Mouse (Mus musculus): ENCODE data around the gene Stx3. TPM values are rescaled to one million over a fixed set of nuclear protein-coding genes. Genes with fewer than 3 reads are reported as not detected.

The Stx3 gene
- total RNA-seq (2023), result 10 to 100 TPM; 17.4 to 18.8 TPM

DNA sequence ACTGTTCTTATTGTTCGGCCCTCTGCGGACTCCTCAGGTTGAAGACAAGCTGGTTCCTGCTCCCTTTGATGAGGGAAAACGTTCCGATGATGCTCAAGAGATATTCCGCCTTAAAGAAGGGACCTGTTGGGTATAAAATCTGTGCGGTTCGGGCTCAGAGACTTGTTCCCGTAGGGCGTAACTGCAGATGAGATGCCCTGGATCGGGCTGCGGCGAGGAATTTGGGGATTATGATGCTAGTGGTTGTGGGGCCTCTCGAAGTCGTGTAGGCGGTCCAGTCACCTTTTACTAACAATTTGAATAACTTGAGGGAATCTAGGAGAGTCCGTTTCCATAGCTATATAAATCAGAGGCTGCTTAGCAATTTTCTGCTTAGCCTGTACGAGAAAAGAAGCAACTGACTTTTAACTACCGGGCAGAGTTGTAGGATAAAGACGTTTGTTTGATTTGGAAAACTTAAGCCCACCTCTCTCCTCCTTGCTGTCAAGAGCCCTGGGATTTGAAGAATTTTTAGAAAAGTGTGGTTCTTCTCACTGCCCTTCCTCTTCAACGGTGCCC, at the start of gene Stx3:
TSS of gene Stx3 (minus strand) at position 261 of the 558 bp plus-strand sequence.

DNA sequence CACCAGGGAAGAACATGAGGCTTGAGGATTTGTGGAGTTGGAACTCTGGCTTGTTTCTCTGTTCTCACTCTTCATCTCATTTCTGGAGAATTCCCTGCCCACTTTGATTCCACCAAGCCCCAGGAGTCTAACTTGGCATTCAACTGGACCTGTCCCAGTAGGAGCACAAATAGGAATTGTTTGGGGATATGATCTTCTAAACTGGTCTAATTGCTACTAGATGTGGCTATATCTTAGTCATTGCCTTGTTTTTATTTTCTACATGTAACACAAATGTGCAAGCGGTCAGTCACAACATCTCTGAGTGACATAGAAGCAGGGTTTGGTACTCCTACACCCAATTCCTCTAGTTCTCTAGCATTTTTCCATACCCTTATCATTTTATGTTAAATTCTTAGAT, 41.8 kb upstream of the Stx3 start, which contains the start of gene Olfr1418:
TSS of gene Olfr1418 (minus strand) at position 101 of the 400 bp plus-strand sequence.

DNA sequence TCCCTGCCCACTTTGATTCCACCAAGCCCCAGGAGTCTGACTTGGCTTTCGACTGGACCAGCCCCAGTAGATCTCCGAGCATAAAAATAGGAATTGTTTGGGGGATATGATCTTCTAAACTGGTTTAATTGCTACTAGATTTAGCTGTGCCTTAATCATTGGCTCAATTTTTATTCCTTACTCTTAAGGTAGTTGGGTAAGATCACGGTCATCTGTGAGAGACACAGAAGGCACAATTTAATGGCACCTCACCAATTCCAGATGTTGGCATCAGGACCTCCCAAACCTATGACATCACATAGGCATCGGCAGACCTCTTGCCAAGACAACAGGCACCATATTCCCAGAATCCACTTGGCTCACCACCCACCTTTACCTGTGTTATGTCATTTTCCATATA, 19.9 kb upstream of the Stx3 start, which contains the start of gene Olfr1417:
TSS of gene Olfr1417 (minus strand) at position 101 of the 400 bp plus-strand sequence.

DNA sequence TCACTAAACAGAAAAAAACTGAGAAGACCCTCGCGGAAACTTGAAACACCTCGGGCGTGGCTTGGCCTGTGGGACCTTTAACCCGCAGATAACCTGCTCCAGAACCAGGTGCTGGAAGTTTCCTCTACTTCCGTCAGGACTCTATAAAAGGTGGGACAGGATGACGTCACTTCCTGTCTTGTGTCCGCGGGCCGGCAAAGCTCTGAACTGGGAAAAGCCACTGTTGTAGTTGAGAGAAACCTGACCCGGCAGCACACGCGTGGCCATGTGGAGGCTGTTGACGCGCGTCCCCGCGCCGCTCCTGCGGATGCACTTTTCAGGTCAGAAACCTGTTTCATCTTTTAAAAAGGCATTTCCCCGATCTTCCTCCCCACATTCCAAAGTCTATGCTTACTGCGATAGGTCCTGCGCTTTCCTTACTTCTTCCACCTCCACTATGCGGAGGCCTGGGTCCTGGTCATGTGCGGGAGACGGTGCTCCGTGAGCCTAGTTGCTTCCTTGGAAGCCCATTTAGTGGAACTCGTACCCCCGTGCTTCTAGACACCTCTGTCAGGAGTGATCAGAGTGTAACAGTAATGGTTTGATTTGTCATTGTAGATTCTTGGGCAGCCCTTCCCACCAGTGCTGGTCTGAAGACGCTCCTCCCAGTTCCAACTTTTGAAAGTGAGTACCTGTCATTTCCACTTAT, 48.9 kb downstream of the Stx3 start, which contains the start of gene Mrpl16:
TSS of gene Mrpl16 (plus strand) at position 187 of the 688 bp plus-strand sequence.

DNA sequence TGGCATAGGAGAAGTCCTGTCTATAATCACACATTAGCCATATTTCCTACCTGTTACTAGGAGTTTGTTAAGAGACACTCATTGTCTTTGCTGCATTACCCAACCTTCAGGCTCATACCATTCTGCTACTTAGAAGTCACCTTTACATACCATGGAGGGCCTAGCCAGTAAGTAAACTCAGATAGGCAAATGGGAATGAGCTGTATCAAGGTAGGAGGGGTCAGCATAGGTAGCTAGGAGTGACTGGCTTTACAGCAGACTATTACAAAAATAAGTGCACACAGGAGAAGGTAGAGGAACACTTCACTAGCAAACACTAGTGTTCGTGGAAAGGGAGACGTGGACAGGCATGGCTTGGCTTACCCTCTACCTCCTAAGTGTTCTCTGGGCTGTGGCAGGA, 71.9 kb downstream of the Stx3 start, which contains the start of gene Gif:
TSS of gene Gif (plus strand) at position 257 of the 400 bp plus-strand sequence.

Other genes with a start within 250 kb of the Stx3 start
- gene Ms4a6d, start 214.6 kb downstream of the Stx3 start, total RNA-seq (2023), result 10 to 100 TPM in 1 of 2 experiments, 1 to 10 TPM in 1; 9.6 to 10.9 TPM
- gene Ms4a2, start 195.7 kb downstream of the Stx3 start, total RNA-seq (2023), result 1 to 10 TPM; 6.4 to 9.2 TPM
- gene Ms4a3, start 178.6 kb downstream of the Stx3 start, total RNA-seq (2023), result 100 to 1,000 TPM in 1 of 2 experiments, 10 to 100 TPM in 1; 96.9 to 111 TPM
- gene Oosp2, start 158.8 kb downstream of the Stx3 start, total RNA-seq (2023), result not detected
- gene Oosp1, start 128.3 kb downstream of the Stx3 start, total RNA-seq (2023), result 1 to 10 TPM in 1 of 2 experiments, under 1 TPM in 1; 0.96 to 1.2 TPM
- gene Oosp3, start 122.3 kb downstream of the Stx3 start, total RNA-seq (2023), result not detected
- not detected for gene Gif, start 71.8 kb downstream of the Stx3 start, total RNA-seq (2023)
- 10 to 100 TPM; 16.7 to 17.2 TPM for gene Mrpl16, start 49.0 kb downstream of the Stx3 start, total RNA-seq (2023)
- gene Olfr1417, start 19.8 kb upstream of the Stx3 start, total RNA-seq (2023), result not detected
- gene Olfr1418, start 41.7 kb upstream of the Stx3 start, total RNA-seq (2023), result not detected
- gene Olfr1419, start 55.7 kb upstream of the Stx3 start, total RNA-seq (2023), result not detected
- gene Olfr1420, start 67.2 kb upstream of the Stx3 start, total RNA-seq (2023), result not detected
- gene Patl1, start 93.0 kb upstream of the Stx3 start, total RNA-seq (2023), result 10 to 100 TPM; 29.7 to 36.8 TPM
- gene Osbp, start 146.5 kb upstream of the Stx3 start, total RNA-seq (2023), result 10 to 100 TPM; 44.2 to 44.7 TPM
- gene Olfr1423, start 221.9 kb upstream of the Stx3 start, total RNA-seq (2023), result not detected
- not detected for gene Olfr1424, start 243.3 kb upstream of the Stx3 start, total RNA-seq (2023)